Mouse (Mus musculus) lung, embryonic 15.5 days (tissue): Measurements from ENCODE around the gene Alpk1. TPM values are rescaled to one million over a fixed set of nuclear protein-coding genes. Genes with fewer than 3 reads are reported as not detected.
A peak's percentile ranks its signal among the peaks of the same experiment; 100 is the strongest.

Source experiments
- ATAC-seq: fragments of 200-750 bp; cut with Nextera tagmentation; 2 replicates; pipeline ENCODE4 v1.8.0; 2017; ENCODE audit warnings: moderate number of reproducible peaks, borderline replicate concordance; ENCODE audit not compliant: low FRiP score, low TSS enrichment; ENCODE audit errors: extremely low read depth
- H3K27ac ChIP-seq: fragments of 300-500 bp; sonication (generic); 2 replicates; pipeline ENCODE4 v1.5.1; 2015; ENCODE audit warnings: moderate library complexity, mild to moderate bottlenecking, inconsistent platforms
- H3K27me3 ChIP-seq: fragments of 300-500 bp; sonication (generic); 2 replicates; pipeline ENCODE4 v1.6.1; 2015; ENCODE audit warnings: inconsistent platforms
- H3K36me3 ChIP-seq: fragments of 300-500 bp; sonication (generic); 2 replicates; pipeline ENCODE4 v1.6.1; 2015; ENCODE audit warnings: inconsistent platforms
- H3K4me1 ChIP-seq: fragments of 300-500 bp; sonication (generic); 2 replicates; pipeline ENCODE4 v1.6.1; 2015; ENCODE audit warnings: inconsistent platforms
- H3K4me2 ChIP-seq: fragments of 300-500 bp; sonication (generic); 2 replicates; pipeline ENCODE4 v1.6.1; 2015; ENCODE audit warnings: inconsistent platforms, mild to moderate bottlenecking, moderate library complexity
- H3K4me3 ChIP-seq: fragments of 300-500 bp; sonication (generic); 2 replicates; pipeline ENCODE4 v1.5.1; 2015; ENCODE audit warnings: mild to moderate bottlenecking, inconsistent platforms
- H3K9ac ChIP-seq: fragments of 300-500 bp; sonication (generic); 2 replicates; pipeline ENCODE4 v1.6.1; 2015; ENCODE audit warnings: inconsistent platforms
- H3K9me3 ChIP-seq: fragments of 300-500 bp; sonication (generic); 2 replicates; pipeline ENCODE4 v1.6.1; 2016; ENCODE audit warnings: inconsistent platforms
- WGBS: fragments of 180-500 bp; shearing (Covaris S2); methylation state at CpG from one replicate; pipeline ENCODE4 v1.1.7; 2015; 5-methylcytosine and 5-hydroxymethylcytosine counted together
- polyA plus RNA-seq: library from polyadenylated mRNA; unstranded; fragments of >200 nt; fragmentation: Nextera tagmentation; extraction: Ambion mirVana; gene quantifications from 2 replicates; pipeline ENCODE4 v1.2.1, GENCODE M21; 2015

Gene Alpk1
- polyA plus RNA-seq, 1 experiment from 2014 or later = 1.9 TPM

- Histone ChIP-seq H3K27ac (no peak overlapping the region), H3K36me3 (no peaks in the 10 kb centered on the region)
- no peak for ATAC-seq
Observed at GRCm38 (mm10) chr3:127660712-127661111, 119.6 kb downstream of the Alpk1 start.

GRCm38 (mm10) chr3:127651742-127652653, 128.3 kb downstream of the Alpk1 start:
- no peak overlapping the region for H3K4me2 ChIP-seq
- H3K9me3 ChIP-seq = no peaks in the 10 kb centered on the region
- no peak overlapping the region for H3K4me3 ChIP-seq
- no peaks in the 10 kb centered on the region for H3K4me1 ChIP-seq
- ATAC-seq = no peak
- peaks cover 2% of the 10 kb centered on the region; the same call in 1 of the 2 replicates for H3K27me3 ChIP-seq
- H3K36me3 ChIP-seq = no peaks in the 10 kb centered on the region
- no peak overlapping the region for H3K27ac ChIP-seq
- 54% methylated on average over 7 of the region's 7 CpGs for WGBS
- no peak overlapping the region for H3K9ac ChIP-seq

More at GRCm38 (mm10) chr3:127660712-127661111, 119.6 kb downstream of the Alpk1 start:
- H3K4me3 ChIP-seq = no peak overlapping the region
- no peak overlapping the region for H3K4me2 ChIP-seq
- no peaks in the 10 kb centered on the region for H3K9me3 ChIP-seq
- WGBS = 69% methylated on average over 7 of the region's 7 CpGs
- H3K4me1 ChIP-seq = no peaks in the 10 kb centered on the region
- no peaks in the 10 kb centered on the region for H3K27me3 ChIP-seq
- H3K9ac ChIP-seq = no peak overlapping the region

- no peak for ATAC-seq
- H3K9ac ChIP-seq = no peak overlapping the region
- WGBS = 48% methylated on average over 18 of the region's 18 CpGs
- no peaks in the 10 kb centered on the region for H3K9me3 ChIP-seq
- no peak overlapping the region for H3K27ac ChIP-seq
- H3K4me1 ChIP-seq = 0 out of 2 replicates have a peak, but pooled peaks cover under 1% of the 10 kb centered on the region
- peaks cover 57% of the 10 kb centered on the region for H3K27me3 ChIP-seq
- no peak overlapping the region for H3K4me2 ChIP-seq
- H3K36me3 ChIP-seq = no peaks in the 10 kb centered on the region
- no peak overlapping the region for H3K4me3 ChIP-seq
Observed at GRCm38 (mm10) chr3:127646156-127646825, 134.0 kb downstream of the Alpk1 start.

GRCm38 (mm10) chr3:127642211-127642610, 138.1 kb downstream of the Alpk1 start:
- no peak overlapping the region for H3K4me3 ChIP-seq
- WGBS = 11% methylated on average over 5 of the region's 5 CpGs

GRCm38 (mm10) chr3:127640762-127641700, 139.3 kb downstream of the Alpk1 start:
- no peak overlapping the region for H3K27ac ChIP-seq
- peak overlapping the region; percentile 11; the same call in 1 of the 2 replicates for H3K4me3 ChIP-seq
- ATAC-seq = no peak
- peaks cover 96% of the 10 kb centered on the region for H3K27me3 ChIP-seq
- 2% methylated on average over 37 of the region's 37 CpGs for WGBS
- H3K36me3 ChIP-seq = no peaks in the 10 kb centered on the region
- peaks cover 11% of the 10 kb centered on the region for H3K4me1 ChIP-seq
- no peak overlapping the region for H3K9ac ChIP-seq
- no peaks in the 10 kb centered on the region for H3K9me3 ChIP-seq
- peak overlapping the region; percentile 42 for H3K4me2 ChIP-seq

More at GRCm38 (mm10) chr3:127642211-127642610, 138.1 kb downstream of the Alpk1 start:
- Histone ChIP-seq H3K9ac (no peak overlapping the region), H3K27ac (no peak overlapping the region), H3K36me3 (no peaks in the 10 kb centered on the region), H3K4me1 (peaks cover 11% of the 10 kb centered on the region), H3K27me3 (peaks cover 96% of the 10 kb centered on the region), H3K4me2 (no peak overlapping the region), H3K9me3 (no peaks in the 10 kb centered on the region)
- ATAC-seq = no peak

- Histone ChIP-seq H3K27me3 (peaks cover 94% of the 10 kb centered on the region), H3K4me3 (peak overlapping the region; percentile 1; the same call in 1 of the 2 replicates), H3K27ac (no peak overlapping the region), H3K4me1 (peaks cover 11% of the 10 kb centered on the region), H3K9me3 (no peaks in the 10 kb centered on the region), H3K36me3 (no peaks in the 10 kb centered on the region), H3K4me2 (peak overlapping the region; percentile 42; the same call in 1 of the 2 replicates), H3K9ac (no peak overlapping the region)
- ATAC-seq = no peak
- WGBS = 2% methylated on average over 36 of the region's 36 CpGs
Observed at GRCm38 (mm10) chr3:127639875-127640761, 140.2 kb downstream of the Alpk1 start.

GRCm38 (mm10) chr3:127634984-127635349, 145.4 kb downstream of the Alpk1 start:
- no peaks in the 10 kb centered on the region for H3K9me3 ChIP-seq
- H3K27me3 ChIP-seq = peaks cover 95% of the 10 kb centered on the region
- H3K9ac ChIP-seq = no peak overlapping the region
- no peak overlapping the region for H3K27ac ChIP-seq
- H3K4me2 ChIP-seq = no peak overlapping the region
- WGBS = 5% methylated on average over 3 of the region's 3 CpGs
- no peak for ATAC-seq
- peaks cover 25% of the 10 kb centered on the region for H3K4me1 ChIP-seq
- no peak overlapping the region for H3K4me3 ChIP-seq
- H3K36me3 ChIP-seq = no peaks in the 10 kb centered on the region

- peak; percentile 79 for ATAC-seq
- no peak overlapping the region for H3K9ac ChIP-seq
Observed at GRCm38 (mm10) chr3:127634101-127634983, 146.0 kb downstream of the Alpk1 start.

GRCm38 (mm10) chr3:127633080-127634032, 147.0 kb downstream of the Alpk1 start, which contains the start of gene Neurog2:
TSS of gene Neurog2 (plus strand) at chr3:127633135.
- peaks cover 94% of the 10 kb centered on the region for H3K27me3 ChIP-seq
- ATAC-seq = peak; percentile 29; the same call in 1 of the 2 replicates
- under 1% methylated on average over 92 of the region's 92 CpGs for WGBS
- peak within 1 kb of the TSS; percentile 29 for H3K4me3 ChIP-seq
- H3K36me3 ChIP-seq = no peaks in the 10 kb centered on the region
- H3K9me3 ChIP-seq = no peaks in the 10 kb centered on the region
- peak within 1 kb of the TSS; percentile 72 for H3K4me2 ChIP-seq
- no peak within 1 kb of the TSS for H3K9ac ChIP-seq
- peaks cover 30% of the 10 kb centered on the region for H3K4me1 ChIP-seq
- H3K27ac ChIP-seq = no peak within 1 kb of the TSS

More at GRCm38 (mm10) chr3:127634101-127634983, 146.0 kb downstream of the Alpk1 start:
- Histone ChIP-seq H3K27me3 (peaks cover 95% of the 10 kb centered on the region), H3K4me2 (peak overlapping the region; percentile 72), H3K9me3 (no peaks in the 10 kb centered on the region), H3K36me3 (no peaks in the 10 kb centered on the region), H3K27ac (no peak overlapping the region), H3K4me3 (peak overlapping the region; percentile 29), H3K4me1 (peaks cover 25% of the 10 kb centered on the region)
- WGBS = 1% methylated on average over 58 of the region's 58 CpGs
